Mouse (Mus musculus): ENCODE measurements around the gene Trir.

The Trir gene

DNA sequence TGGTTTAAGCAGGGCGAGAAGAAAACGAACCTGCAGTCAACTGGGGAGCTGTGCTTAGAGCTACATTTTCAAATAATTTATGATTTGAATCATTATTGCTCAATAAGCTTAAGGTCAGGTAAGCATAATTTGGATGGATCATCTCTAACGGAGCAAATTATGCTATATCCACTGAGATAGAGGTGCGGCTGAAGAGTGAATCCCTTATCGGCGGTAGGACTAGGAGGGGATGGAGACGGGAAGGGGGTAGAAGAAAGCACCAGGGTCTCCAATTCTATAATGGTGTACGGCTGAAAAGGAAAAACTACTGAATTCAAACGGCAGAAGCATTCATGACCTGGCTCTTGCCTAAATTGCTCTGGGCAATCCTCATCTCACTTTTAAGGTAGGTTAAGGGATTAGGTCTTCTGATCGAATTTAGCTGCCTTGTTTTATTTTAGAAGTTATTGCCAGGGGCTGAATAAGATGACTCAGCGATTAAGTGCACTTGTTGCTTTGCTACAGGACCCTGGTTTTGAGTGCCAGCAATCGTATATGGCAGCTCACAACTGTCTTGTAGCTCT is 8.6 kb downstream of the Trir start:
- intact Hi-C loops (cut with DNase I) = loop anchor here (5.0 kb wide), 1 partner anchor 37 kb away; the partner anchor contains the start of gene Dhps

DNA sequence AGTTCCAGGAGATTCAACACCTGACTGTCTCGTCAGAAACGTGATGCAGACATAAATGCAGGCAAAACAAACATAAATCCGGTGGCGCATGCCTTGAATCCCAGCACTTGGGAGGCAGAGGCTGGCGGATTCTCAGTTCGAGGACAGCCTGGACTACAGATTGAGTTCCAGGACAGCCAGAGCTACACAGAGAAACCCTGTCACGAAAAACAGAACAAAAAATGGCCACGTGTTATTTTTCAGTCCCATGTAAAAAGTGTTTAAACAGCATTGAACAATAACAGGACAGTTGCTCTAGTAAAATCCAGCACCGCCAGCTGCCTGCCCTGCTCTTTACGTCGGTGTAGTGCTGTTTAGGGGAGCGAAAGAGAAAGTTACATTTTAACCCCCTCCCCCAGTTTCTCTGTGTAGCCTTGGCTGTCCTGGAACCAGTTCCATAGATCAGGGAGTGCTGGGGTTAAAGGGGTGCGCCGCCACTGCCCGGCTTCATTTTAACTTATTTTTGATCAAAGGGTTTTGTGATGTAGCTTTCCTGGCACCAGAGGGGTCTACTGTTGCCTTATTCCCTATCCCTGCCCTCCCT is 9.2 kb downstream of the Trir start:
- intact Hi-C loops (cut with DNase I) = loop anchor here (5.0 kb wide), 1 partner anchor 36 kb away; the partner anchor contains the start of gene Dhps

DNA sequence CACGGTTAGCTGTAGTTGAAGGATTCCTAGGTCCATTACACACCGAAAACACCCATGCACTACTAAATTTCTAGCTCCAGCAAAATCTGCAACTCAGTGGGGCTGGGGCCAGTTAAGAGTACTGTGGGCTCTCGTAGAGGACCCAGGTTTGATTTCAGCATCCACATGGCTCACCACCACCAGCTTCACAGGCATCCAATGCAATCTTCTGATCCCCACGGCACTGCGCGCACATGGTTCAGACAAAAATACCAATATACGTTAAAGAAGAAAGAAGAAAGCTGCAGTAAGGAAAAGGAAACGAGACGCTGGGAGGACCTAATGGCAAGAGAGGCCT is 9.7 kb downstream of the Trir start:
- intact Hi-C loops (cut with DNase I) = loop anchor here (5.0 kb wide), 1 partner anchor 36 kb away; the partner anchor contains the start of gene Dhps

DNA sequence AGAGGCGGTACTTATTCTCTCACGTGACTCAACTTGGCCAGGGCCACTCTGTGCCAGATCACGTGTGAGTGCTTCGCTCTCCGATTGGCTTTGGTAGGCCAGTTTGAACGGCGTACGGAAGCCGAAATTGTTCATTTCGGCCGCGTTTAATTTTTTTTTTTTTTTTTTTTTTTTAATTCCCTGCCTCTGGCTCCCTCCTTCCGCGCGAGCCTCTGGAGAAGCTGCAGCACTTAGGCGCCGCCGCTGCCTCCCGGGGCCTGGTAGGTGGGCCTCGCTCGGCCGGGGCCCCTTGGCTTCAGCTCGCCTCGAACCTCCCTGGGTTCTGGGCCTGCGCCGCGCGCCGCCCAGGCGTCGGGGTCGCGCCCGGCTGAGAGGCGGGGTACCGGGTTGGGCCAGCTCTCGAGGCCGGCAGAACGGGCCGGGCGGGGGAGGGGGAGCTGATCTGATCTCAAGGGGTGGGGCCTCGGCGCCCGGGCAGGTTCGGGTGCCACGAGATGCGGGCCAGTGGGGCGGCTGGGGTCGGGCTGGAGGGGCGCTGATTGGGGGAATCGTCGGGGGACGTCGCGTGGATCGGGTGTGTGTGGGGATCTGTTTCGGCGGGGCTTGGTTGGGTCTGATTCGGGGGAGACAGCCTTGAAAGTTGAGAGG is 10.2 kb downstream of the Trir start, which contains the start of gene Tnpo2:
Gene Tnpo2 (plus strand): TSS at position 198 of the 648 bp plus-strand sequence.
- intact Hi-C loops (cut with DNase I) = loop anchor here (5.0 kb wide), 1 partner anchor 35 kb away; the partner anchor contains the start of gene Dhps

DNA sequence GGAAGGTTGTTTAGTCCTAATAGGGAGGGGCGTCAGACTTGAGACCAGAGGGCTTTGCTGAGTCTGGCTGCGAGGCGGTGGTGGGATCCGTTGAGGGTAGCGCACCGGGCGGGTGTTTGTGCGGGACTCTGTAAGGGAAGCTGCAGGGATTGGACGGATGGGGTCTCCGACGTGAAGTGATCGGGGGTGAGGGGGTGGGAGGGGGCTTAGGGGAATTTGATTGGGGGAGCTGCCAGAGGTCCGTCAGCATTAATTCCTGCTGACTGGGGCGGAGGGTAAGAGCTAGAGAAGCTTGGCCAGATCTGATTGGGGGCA is 10.7 kb downstream of the Trir start:
- intact Hi-C loops (cut with DNase I) = loop anchor here (5.0 kb wide), 1 partner anchor 35 kb away; the partner anchor contains the start of gene Dhps

DNA sequence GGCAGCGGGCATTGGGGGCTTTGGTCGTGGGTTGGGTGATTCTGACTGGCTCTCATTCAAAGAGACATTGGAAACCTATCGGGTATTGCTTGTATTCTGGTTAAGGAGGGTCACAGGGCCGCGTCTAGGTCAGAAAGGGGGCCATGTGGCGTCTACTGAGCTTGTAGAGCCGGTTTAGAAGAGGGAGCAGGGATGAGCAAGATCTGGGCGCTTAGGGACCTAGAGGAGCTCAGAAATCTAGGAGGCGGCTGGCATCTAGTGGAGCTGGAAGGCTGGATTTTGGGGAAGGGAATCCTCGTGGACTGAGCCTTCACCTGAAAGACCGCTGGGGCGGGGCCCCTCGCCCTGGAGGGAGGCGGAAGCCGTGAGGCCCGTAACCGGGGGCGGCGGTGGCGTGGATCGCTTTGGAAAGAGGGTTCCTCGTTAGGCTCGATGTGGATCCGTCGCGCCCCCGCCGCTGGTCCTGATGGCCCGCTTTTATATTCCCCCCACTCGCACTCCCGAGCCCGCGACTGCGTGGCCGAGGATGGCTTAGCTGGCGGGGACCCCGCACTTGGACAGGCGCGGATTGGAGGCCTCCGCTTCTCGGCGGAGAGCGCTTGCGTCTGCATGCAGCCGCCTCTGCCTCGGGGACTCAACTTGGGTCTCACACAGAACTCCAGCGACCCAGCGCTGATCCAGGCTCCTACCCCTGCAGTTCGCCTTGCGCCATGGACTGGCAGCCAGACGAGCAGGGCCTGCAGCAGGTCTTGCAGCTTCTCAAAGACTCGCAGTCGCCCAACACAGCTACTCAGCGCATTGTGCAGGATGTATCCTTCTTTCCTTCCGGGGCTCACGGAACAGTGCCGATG is 11.3 kb downstream of the Trir start:
- intact Hi-C loops (cut with DNase I) = loop anchor here (5.0 kb wide), 1 partner anchor 34 kb away; the partner anchor contains the start of gene Dhps

DNA sequence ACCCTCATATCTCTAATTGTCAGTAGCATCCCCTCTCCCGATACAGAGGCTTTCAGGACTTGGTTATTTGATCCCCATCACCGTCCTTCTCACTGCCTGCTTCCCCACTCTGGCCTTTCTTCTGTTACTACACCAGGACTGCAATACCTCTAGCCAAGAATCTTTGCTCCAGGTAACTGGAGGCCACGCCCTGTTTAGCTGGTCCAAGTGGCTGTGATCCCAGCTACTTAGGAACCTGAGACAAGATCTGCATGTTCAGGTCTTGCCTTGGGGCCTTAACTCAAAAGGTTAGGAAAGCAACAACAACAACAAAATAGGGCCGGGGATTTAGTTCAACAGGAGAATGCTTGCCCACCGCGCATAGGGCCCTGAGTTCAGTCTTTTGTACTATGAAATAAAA is 17.0 kb downstream of the Trir start:
- intact Hi-C loops (cut with DNase I) = no loop called here

DNA sequence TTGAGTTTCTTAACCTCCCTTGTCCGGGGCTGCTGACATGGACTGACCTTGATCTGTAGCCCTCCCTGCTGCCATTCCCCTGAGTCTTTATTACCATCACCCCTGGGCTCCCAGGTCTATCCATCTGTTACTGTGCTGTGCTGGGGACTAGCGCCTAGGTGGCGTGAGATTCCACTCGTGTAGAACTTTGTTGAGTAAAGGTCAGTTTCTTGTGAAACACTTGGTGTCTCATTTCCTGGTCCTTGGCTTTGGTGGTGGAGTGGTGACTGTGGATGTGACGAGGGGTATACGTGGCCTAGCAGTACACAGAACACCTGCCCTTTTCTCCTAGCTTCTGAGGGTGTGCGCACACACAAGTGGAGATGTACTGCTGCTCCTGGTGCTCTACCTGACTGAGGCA is 30.7 kb downstream of the Trir start:
- intact Hi-C loops (cut with DNase I) = no loop called here

DNA sequence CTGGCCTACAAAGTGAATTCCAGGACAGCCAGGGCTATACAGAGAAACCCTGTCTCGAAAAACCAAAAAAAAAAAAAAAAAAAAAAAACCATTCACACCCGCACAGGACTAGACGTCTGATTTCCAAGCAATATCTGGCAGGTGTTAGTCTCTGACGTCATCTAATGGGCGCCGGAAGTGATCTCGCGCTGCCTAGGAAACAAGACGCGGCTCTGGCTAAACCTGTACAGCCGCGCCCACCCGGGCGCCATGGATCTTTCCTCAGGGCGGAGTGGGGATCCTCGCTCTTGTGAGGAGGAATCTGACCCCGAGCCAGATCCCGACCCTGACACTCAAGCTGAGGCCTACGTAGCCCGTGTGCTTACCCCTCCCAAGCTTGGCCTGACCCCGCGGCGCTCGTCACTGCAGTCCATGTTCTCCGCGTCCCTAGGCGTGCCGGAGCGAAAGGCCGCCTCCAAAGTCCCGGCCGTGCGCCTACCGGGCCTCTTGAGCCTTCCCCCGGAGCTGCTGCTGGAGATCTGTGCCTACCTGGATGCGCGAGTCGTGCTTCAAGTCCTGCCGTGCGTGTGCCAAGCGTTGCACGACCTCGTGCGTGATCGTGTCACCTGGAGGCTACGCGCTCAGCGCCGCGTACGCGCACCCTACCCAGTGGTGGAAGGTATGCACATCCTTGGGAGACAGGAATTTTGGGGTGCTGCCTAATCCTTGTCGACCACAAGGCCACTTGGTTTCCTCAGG is 33.4 kb downstream of the Trir start, which contains the start of gene Fbxw9:
Gene Fbxw9 (plus strand): TSS at position 177 of the 738 bp plus-strand sequence.
- intact Hi-C loops (cut with DNase I) = no loop called here

DNA sequence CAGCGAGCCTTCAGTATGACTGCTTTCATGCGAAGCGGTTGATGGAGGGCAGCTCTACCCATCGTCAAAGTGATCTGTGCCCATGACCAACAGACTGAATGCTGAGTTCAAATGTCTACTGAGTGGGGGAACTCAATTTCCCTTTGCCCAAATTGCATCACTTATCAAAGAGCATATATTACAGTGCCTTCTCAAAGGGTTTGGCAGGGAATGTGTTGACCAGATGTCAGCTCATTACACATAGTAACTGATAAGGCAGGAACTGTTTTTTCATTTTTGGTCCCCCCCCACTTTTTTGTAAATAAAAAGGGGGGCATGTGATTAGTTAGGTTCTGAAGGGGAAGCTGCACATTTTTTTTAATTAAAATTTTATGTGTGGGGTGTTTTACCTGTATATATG is 36.0 kb downstream of the Trir start:
- intact Hi-C loops (cut with DNase I) = no loop called here

DNA sequence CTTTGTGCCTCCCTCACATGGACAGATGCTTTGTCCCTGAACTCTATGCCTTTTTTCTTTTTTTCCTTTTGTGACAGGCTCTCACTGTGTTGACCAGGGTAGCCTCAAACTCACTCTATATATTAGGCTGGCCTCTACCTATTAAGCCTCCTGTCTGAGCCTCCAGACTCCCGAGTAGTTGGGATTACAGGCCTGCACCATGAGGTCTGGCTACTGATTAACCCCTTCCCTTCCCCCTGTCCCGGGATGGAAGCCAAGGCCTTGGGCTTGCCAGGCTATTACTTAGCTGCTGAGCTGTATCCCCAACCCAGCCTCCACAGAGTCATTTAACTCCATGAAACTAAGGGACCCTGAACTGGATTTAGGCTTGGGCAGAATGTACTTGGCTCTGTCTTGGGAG is 38.6 kb downstream of the Trir start:
- intact Hi-C loops (cut with DNase I) = no loop called here

DNA sequence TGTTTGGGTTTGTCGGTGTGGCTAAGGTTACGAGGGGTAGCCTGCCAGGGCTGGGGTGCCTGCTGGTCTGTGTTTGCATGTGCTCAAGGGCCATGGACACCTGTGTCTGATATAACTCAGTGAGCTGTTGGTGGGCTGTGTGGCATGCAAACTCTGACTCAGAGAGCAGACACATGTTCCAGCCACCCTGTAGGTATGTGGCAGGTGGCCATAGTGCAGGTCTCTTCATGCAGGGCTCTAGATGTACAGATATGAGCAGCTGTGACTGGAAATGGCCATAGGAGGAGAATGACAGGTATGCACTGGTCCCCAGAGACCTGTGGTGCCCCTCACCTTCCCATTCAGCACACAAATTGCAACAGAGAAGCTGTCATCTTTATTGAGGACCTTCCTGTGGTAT is 40.5 kb downstream of the Trir start:
- intact Hi-C loops (cut with DNase I) = no loop called here

DNA sequence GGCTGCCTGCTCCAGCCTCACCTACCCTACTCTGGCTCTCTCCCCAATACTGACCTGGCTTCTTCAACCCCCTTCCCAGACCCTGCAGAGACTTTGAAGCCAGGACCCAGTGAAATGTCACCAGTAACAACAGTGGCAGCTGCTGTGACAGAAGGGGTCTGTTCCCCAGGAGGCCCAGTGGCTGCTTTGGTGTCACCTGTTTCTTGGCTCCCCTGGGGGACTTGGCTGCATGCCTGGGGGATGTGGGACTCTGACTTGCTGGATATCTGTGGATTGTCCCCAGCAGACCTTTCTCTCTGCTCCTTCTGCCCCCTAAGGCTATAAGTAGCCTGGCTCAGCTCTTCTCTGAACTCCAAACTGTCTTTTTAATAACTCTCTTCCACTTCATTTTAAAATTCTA is 41.4 kb downstream of the Trir start, which contains the start of gene Gm5741:
Gene Gm5741 (minus strand): TSS at position 1 of the 400 bp plus-strand sequence.
- intact Hi-C loops (cut with DNase I) = no loop called here

DNA sequence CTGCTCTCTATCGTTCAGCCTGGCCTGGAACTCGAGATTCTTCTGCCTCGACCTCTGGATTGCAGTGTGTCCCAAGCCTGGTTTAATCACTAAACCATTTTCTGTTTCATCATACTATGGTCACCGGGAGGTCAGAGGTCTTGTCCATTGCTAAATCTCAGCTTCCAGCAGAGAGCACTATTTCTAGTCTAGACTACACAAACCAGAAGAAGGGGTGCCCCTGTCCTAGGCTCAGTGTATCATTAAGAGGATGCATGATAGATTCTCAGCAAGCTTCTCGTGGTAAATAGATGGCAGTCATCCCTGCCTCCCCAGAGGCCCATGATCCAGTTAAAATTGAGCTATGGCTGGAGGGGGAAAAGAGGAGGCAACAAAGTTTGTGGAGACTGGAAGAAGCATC is 44.4 kb downstream of the Trir start:
- intact Hi-C loops (cut with DNase I) = loop anchor here (5.0 kb wide), 1 partner anchor 34 kb away; the partner anchor contains the start of gene Tnpo2

DNA sequence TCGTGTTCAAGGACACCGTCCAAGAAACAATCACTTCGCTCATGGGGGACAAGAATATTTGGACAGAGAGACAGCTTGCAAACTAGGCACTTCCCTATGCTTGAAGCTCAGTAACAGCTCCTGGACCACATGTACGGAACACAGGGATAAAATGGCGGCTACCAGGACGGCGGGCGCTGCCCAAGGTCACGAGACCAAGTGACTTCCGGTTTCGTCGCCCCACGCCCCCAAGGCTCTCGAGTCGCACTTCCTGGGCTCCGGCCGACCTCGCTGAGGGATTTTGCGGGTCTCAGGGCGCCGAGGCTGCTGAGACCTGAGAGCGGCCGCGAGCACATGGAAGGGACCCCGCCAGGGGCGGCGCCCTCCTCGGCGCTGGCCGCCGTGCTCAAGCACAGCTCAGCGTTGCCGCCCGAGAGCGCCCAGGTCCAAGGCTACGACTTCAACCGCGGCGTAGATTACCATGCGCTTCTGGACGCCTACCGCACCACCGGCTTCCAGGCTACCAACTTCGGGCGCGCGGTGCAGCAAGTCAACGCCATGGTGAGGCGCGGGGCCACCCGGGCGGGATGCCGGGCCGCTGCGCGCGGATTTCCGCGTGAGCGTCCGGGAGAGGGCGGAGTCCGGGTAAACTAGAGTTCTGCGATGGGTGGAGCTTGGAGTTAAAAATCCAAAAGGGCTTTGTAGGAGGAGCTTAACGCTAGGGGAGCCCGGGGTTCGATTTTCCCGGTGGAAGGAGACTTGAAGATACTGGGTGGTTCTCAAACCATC is 45.1 kb downstream of the Trir start, which contains the start of gene Dhps:
Gene Dhps (plus strand): TSS at position 244 of the 768 bp plus-strand sequence.
- intact Hi-C loops (cut with DNase I) = loop anchor here (5.0 kb wide), 1 partner anchor 34 kb away; the partner anchor contains the start of gene Tnpo2

DNA sequence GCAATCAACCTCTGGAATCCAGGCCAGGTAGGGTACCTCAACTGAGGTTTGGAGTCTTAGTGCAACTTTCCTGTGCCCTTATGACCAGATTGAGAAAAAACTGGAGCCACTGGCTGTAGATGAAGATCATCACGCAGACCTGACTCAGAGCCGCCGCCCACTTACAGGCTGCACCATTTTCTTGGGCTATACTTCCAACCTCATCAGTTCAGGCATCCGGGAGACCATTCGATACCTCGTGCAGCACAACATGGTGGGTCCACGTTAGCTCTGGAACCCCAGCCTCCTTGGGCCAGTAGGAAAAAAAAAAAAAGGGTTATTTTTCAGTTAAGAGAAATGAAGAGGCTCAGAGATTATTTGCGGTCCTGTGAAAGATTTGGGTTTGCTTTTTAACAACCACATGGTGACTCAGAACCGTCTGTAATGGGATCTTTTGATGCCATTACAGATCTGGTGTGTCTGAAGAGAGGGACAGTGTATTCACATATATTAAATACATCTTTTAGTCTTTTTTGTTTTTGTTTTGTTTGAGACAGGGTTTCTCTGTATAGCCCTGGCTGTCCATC is 45.8 kb downstream of the Trir start:
- intact Hi-C loops (cut with DNase I) = loop anchor here (5.0 kb wide), 1 partner anchor 35 kb away; the partner anchor contains the start of gene Tnpo2

DNA sequence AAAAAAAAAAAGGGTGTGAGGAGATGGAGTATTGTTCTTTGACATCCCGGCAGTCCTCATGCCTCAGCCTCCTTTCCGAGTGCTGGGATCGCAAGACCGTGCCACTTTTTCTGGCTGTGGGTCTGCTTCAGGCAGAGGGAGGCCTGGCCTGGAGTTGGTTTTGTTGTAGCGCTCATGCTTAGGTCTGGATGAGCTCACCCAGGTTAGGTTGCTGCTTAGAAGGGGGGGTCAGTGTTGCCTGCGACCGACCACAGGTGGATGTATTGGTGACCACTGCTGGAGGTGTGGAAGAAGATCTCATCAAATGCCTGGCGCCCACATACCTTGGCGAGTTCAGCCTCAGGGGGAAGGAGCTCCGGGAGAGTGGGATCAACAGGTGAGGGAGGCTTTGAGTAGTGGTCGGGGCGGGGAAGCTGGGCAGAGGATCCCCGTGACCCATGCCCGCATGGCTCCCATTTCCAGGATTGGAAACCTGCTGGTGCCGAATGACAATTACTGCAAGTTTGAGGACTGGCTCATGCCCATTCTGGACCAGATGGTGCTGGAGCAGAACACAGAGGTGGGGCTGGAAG is 46.5 kb downstream of the Trir start:
- intact Hi-C loops (cut with DNase I) = loop anchor here (5.0 kb wide), 1 partner anchor 36 kb away; the partner anchor contains the start of gene Tnpo2

DNA sequence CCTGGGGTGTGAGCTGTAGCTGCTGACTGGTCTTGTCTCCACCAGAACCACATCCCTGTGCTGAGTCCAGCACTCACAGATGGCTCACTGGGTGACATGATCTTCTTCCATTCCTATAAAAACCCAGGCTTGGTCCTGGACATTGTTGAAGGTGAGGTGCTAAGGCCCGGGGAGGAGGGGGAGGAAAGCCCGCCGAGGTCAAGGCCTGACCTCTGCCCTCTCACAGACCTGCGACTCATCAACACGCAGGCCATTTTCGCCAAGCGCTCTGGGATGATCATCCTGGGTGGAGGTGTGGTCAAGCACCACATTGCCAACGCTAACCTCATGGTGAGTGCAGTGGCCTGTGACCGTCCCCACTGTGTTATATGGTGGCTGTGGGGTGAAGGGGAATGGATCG is 47.5 kb downstream of the Trir start:
- intact Hi-C loops (cut with DNase I) = loop anchor here (5.0 kb wide), 1 partner anchor 37 kb away; the partner anchor contains the start of gene Tnpo2

DNA sequence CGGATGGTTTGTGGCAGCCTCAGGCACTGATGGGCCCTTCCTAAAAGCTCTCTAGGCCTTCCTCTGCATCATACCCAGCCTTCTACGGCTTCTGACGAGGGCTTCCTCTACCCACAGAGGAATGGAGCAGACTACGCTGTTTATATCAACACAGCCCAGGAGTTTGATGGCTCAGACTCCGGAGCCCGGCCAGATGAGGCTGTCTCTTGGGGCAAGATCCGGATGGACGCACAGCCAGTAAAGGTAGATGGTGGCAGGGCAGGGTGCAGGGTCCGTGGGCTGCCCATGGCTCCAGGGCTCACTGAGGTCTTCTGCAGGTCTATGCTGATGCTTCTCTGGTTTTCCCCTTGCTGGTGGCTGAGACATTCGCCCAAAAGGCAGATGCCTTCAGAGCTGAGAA is 48.0 kb downstream of the Trir start:
- intact Hi-C loops (cut with DNase I) = loop anchor here (5.0 kb wide), 3 partner anchors 37 to 223 kb away; partner anchors contain the start of genes Orc6, Tnpo2 and Vps35

All from adrenal gland (tissue).